Mouse (Mus musculus) kidney, adult 18-20 months (tissue): ENCODE data around the gene Rab37.

Experiments
- DNase-seq: peaks from one replicate; pipeline ENCODE4 v3.0.0; 2021

Rab37 gene

GRCm38 (mm10) chr11:115141970-115142369, 50.7 kb downstream of the Rab37 start:
- no peak for DNase-seq

GRCm38 (mm10) chr11:115147813-115148212, 56.6 kb downstream of the Rab37 start:
- no peak for DNase-seq

- no peak for DNase-seq
Measured at GRCm38 (mm10) chr11:115150741-115151254, 59.6 kb downstream of the Rab37 start.

DNA sequence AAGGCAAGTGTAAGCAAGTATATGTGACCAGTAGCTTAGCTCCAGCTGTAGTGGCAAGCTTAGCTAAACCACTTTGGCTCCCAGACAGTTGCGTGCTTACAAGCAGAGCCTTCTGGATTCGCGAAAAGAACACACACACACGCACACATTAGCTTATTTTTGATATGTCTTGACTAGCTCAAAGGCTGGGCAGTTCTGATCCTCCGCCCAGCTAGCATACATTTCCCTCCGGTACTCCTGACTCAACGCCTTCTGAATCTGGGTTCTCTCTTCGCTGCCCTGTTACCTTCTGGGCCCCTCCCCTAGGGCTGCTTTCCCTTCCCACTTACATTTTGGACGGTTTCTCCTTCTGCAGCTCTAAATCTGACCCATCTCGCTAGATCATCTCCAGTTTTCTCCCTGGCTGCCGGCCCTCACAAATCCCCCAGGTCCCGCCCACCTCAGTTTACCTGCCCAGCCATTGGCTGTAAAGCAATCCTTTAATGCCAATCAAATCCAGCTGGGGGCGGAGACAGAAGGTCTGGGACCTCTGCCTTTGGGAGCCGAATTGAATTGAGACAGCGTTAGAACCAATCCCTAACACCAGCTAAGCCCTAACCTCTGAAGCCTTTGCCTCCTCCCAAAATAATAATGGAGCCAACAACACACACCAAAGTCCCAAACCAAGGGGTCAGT, 60.7 kb downstream of the Rab37 start:
- peak; percentile 71 for DNase-seq

GRCm38 (mm10) chr11:115153088-115153487, 61.9 kb downstream of the Rab37 start:
- DNase-seq, result no peak

DNA sequence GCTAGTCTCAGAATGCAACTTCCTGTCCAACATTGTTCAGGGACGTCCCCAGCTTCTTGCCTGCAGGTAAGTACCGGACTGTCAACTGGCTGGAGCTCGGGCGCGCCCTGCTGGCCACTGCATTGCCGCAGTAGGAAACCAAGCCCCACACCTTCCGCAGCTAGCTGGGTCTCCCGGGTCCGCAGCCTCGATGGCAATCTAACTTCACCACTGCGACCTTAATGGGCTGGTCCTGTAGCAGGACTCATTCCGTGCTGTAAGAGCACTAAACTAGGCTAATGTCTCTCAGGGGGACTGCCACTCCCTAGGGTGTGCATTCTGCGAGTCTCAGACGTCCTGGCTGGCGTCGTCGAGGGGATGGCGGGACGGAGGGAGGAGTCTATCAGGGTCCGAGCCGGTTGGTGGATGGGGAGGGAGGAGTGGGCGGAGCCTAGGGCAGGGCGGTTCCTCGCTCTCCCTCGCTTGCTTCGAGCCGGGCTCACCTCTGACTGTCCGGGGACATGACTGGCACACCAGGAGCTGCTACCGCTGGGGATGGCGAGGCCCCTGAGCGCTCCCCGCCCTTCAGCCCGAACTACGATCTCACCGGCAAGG, 62.6 kb downstream of the Rab37 start:
- peak; percentile 87 for DNase-seq

DNA sequence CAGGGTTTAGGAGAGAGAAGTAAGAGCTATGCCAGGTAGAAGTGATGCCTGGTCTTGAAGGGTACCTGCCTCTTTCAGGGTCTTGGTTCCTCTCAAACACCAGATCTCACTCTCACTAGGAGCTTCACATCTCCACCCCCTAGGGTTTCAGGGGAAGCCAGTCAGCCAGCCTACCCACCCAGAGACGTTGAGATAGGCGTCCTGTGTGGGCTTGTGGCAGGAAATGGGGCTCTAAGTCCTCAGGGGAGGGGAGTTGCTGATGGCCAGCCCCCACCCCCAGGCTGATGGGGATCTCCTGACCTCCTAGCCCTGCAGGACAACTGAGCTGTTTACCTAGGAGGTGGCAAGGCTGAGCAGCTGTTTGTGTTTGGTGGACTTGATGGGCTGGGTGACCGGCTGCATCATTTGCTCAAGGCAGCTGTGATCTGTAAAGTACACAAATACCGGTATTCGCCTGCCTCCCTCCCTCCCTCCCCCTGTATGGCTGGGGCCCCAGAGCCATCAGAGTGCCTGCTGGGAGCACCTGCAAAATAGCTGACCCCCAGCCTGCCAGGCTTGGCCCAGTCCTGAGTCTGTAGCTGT, 63.9 kb downstream of the Rab37 start:
- DNase-seq, result no peak

GRCm38 (mm10) chr11:115157933-115158719, 66.9 kb downstream of the Rab37 start:
- DNase-seq, result no peak

DNA sequence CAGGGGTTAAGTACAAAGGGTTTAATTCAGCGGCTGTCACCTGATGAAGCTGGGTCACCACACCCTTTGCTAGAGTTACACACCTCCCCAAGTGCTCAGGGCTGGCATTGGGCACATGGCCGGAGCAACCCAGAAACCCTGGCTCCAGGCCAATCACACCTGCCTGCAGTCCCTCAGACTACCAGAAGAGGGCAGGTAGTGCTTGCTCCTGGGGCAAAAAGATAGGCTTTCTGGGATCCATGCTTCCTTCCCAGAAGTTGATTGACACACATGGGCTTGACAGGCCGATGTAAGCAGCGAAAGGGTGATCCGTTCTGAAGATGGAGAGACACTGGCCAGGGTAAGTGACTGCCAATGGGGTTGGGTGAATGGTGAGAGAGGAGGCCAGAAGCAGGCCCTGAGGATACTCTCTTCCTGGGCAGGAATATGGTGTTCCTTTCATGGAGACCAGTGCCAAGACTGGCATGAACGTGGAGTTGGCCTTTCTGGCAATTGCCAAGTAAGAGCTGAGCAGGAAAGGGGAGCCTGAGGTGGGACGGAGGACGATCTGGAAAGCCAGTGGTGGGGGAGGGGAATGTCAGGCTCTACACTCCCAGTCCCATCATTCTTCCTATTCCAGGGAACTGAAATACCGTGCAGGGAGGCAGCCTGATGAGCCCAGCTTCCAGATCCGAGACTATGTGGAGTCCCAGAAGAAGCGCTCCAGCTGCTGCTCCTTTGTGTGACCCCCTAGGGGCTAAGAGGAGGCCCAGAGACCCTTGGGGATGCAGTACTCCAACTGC, 69.0 kb downstream of the Rab37 start:
- DNase-seq, result peak; percentile 99

DNA sequence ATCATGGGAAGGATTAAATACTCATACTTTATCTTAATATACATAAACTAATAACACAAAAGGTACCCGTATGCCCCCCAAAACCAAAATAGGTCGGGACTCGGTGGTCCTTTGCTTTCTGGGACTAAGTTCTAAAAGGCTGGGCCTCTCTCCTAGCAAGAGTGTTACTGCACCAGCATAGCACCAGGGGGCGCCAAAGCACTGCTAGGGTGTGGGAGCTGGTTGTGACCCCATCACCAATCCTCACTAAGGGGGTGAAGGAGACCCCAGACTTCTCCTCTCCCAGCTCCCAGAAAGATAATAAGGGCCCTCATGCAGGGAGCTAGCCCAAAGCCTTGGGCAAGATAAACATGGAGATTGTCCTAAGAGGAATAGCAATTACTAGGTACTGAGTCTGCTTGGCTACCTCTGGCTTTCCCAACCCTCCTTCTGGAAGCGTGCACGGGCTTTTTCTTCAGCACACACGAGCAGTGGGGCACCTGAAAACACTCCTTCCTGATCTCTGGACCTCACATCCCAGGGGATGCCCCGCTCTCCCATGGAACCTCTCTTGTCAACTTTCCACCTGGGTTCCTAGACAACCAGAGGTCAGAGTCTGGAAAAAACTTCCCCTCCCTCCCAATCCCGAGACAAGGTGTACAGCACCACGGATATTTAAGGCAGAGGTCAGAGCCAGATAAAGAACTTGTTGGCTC, 69.8 kb downstream of the Rab37 start:
- peak; percentile 82 for DNase-seq

- DNase-seq, result no peak
Measured at GRCm38 (mm10) chr11:115161578-115162204, 70.5 kb downstream of the Rab37 start.

GRCm38 (mm10) chr11:115162205-115162601, 71.0 kb downstream of the Rab37 start:
- no peak for DNase-seq

DNA sequence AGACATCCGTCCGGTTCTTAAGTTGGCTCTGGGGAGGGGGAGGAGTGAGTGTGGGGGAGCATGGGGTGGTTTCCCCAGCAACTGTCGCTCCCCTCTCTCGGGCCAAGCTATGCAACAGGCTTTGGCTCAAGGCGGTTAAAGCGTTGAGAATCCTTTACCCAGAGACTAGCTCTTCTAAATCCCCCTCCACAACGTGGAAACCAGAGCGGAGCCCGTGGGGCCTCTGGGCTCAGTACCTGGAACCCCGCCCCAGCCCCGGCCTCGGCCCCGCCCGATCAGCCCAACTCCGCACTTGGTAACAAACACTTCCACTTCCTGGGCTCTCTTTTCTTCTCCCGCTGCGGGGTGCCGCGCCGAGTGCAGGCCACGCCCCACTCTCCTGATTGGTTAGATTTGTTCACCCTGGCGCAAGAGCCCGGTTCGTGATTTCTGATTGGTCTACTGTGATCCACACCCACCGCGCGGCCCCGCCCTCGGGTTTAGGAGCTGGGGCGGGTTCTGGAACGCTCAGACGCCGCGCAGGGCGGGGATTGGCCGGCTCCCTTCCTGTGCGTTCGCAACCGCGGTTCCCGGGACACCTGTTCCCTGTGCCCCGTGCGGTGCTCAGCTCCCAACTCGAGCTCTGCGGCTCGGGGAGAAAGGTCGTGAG, 71.7 kb downstream of the Rab37 start, which contains the start of gene Slc9a3r1:
TSS of gene Slc9a3r1 (plus strand) at position 510 of the 649 bp plus-strand sequence.
- peak; percentile 99 for DNase-seq

DNA sequence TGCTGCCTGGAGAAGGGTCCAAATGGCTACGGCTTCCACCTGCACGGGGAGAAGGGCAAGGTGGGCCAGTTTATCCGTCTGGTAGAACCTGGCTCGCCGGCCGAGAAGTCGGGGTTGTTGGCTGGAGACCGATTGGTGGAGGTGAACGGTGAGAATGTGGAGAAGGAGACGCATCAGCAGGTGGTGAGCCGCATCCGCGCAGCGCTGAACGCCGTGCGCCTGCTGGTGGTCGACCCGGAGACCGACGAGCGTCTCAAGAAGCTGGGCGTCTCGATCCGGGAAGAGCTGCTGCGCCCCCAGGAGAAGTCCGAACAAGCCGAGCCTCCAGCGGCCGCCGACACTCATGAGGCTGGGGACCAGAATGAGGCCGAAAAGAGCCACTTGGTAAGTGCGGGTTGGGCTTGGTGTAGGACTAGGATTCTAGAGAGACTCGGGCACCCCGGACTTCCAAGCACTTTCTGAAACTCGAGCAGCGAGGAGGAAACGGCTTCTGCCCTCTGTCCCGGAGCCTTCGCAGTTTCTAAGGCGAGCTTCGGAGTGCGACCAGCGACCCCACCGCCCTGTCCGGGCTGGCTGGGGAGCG, 72.4 kb downstream of the Rab37 start:
- DNase-seq, result peak; percentile 57

- no peak for DNase-seq
Measured at GRCm38 (mm10) chr11:115164341-115164975, 73.2 kb downstream of the Rab37 start.

- DNase-seq, result peak; percentile 81
Measured at GRCm38 (mm10) chr11:115164976-115165374, 73.7 kb downstream of the Rab37 start.

DNA sequence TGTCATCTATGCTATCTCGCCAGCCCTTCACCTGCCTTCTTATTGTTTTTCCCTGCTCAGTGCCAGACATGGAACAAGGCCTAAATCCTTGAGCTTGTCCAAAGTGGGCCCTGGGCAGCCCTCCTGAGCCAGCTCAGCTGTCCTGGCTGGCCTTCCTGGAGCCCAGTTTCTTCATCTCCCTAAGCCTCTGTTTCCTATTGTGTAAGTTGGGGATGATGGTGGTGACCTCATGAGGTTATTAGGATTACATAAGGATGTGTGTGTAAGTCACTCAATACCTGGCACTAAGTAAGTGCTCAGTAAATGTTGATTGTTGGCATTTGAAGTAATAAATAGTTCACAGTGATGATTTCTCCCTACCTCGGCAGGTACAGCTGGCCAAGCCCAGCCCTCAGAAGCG, 75.5 kb downstream of the Rab37 start:
- no peak for DNase-seq

GRCm38 (mm10) chr11:115167631-115168249, 76.5 kb downstream of the Rab37 start:
- no peak for DNase-seq

DNA sequence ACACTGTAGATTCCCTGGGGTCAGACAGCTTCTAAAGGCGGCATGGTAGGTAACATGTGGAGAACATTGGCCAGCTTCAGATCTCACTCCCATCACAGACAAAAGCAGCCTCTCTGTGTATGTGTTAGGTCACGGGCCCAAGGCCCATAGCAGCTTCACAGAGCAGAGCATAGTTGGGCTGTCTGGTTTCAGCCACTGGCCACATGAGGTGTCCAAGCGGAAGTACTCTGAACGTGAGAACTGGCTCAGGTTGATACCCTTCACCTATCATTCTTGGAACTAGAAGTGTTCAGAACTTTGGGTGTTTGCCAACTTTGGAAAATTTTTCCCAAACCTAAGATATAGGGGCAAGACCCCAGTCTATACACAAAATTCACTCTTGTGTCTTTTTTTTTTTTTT, 78.2 kb downstream of the Rab37 start:
- DNase-seq, result no peak
